Mouse (Mus musculus) lung, embryonic 15.5 days (tissue): ENCODE measurements at regions not wholly inside any gene's neighbourhood (a gene's known extent, or its start where the extent isn't known, plus 50 kb on each side); places are given as distances from the start of the nearest gene placed in this dataset.

Experiments used
- ATAC-seq: fragments of 200-750 bp; cut with Nextera tagmentation; 2 replicates; pipeline ENCODE4 v1.8.0; 2017; ENCODE audit warnings: moderate number of reproducible peaks, borderline replicate concordance; ENCODE audit not compliant: low FRiP score, low TSS enrichment; ENCODE audit errors: extremely low read depth
- H3K27ac ChIP-seq: fragments of 300-500 bp; sonication (generic); 2 replicates; pipeline ENCODE4 v1.5.1; 2015; ENCODE audit warnings: moderate library complexity, mild to moderate bottlenecking, inconsistent platforms
- H3K27me3 ChIP-seq: fragments of 300-500 bp; sonication (generic); 2 replicates; pipeline ENCODE4 v1.6.1; 2015; ENCODE audit warnings: inconsistent platforms
- H3K36me3 ChIP-seq: fragments of 300-500 bp; sonication (generic); 2 replicates; pipeline ENCODE4 v1.6.1; 2015; ENCODE audit warnings: inconsistent platforms
- H3K4me1 ChIP-seq: fragments of 300-500 bp; sonication (generic); 2 replicates; pipeline ENCODE4 v1.6.1; 2015; ENCODE audit warnings: inconsistent platforms
- H3K4me2 ChIP-seq: fragments of 300-500 bp; sonication (generic); 2 replicates; pipeline ENCODE4 v1.6.1; 2015; ENCODE audit warnings: inconsistent platforms, mild to moderate bottlenecking, moderate library complexity
- H3K4me3 ChIP-seq: fragments of 300-500 bp; sonication (generic); 2 replicates; pipeline ENCODE4 v1.5.1; 2015; ENCODE audit warnings: mild to moderate bottlenecking, inconsistent platforms
- H3K9ac ChIP-seq: fragments of 300-500 bp; sonication (generic); 2 replicates; pipeline ENCODE4 v1.6.1; 2015; ENCODE audit warnings: inconsistent platforms
- H3K9me3 ChIP-seq: fragments of 300-500 bp; sonication (generic); 2 replicates; pipeline ENCODE4 v1.6.1; 2016; ENCODE audit warnings: inconsistent platforms
- WGBS: fragments of 180-500 bp; shearing (Covaris S2); methylation state at CpG from one replicate; pipeline ENCODE4 v1.1.7; 2015; 5-methylcytosine and 5-hydroxymethylcytosine counted together

DNA sequence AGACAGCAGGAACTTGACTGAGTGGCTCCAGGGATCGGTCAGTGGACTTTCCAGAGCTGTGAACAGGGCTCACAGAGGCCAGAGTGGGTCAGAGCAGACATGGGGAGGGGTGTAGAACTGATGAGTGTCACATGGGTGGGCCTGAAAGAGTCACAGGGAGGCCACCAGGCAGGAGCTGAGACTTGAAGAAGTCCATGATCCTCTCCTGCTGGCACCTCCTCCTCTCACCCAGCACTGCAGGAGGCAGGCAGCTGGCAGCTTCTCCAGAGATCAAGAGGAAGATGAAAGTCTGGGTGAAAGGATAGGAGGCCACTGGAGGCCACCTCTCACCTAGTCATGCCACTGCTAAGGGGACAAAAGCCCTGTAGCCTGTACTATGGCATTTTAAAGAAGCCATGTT, 54.5 kb upstream of the Tmem189 start:
- Histone ChIP-seq H3K9ac (no peak overlapping the region), H3K4me3 (no peak overlapping the region), H3K36me3 (no peaks in the 10 kb centered on the region), H3K4me1 (peaks cover 44% of the 10 kb centered on the region), H3K4me2 (no peak overlapping the region), H3K9me3 (no peaks in the 10 kb centered on the region), H3K27ac (no peak overlapping the region), H3K27me3 (no peaks in the 10 kb centered on the region)
- no peak; the same call in 1 of the 2 replicates for ATAC-seq
- WGBS = 31% methylated on average over 1 of the region's 1 CpGs

DNA sequence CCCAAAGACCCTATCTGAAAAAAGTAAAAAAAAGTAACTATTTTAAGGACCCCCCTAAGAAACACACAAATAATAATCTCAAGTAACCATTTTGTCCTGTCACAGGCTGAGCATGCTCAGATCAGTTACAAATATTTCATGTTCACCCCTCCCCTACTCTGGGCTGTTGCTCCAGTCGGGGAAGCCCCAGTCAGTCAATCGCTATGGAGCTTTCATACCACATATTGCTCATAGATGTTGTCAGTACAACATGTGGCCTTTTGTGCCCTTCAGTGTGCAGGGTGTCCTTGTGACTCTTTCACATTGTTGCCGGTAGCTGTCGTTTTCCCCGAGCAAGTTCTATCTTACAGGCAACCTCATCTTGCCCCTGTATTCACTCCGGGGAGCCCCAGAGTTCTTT, 52.9 kb upstream of the Tmem189 start:
- ATAC-seq = no peak
- H3K27ac ChIP-seq = no peak overlapping the region

GRCm38 (mm10) chr2:167740516-167741189, 51.0 kb upstream of the Tmem189 start:
- H3K9ac ChIP-seq = no peak overlapping the region
- H3K4me1 ChIP-seq = peaks cover 30% of the 10 kb centered on the region
- no peak overlapping the region for H3K4me2 ChIP-seq
- H3K4me3 ChIP-seq = no peak overlapping the region
- ATAC-seq = no peak
- WGBS = 52% methylated on average over 6 of the region's 6 CpGs
- H3K27me3 ChIP-seq = no peaks in the 10 kb centered on the region
- H3K36me3 ChIP-seq = no peaks in the 10 kb centered on the region
- no peaks in the 10 kb centered on the region for H3K9me3 ChIP-seq
- peak overlapping the region; percentile 33; the same call in 1 of the 2 replicates for H3K27ac ChIP-seq

More for the DNA sequence above, 52.9 kb upstream of the Tmem189 start:
- H3K4me2 ChIP-seq = no peak overlapping the region
- H3K9ac ChIP-seq = no peak overlapping the region
- H3K36me3 ChIP-seq = no peaks in the 10 kb centered on the region
- no peaks in the 10 kb centered on the region for H3K9me3 ChIP-seq
- no peak overlapping the region for H3K4me3 ChIP-seq
- peaks cover 45% of the 10 kb centered on the region for H3K4me1 ChIP-seq
- H3K27me3 ChIP-seq = no peaks in the 10 kb centered on the region
- WGBS = 59% methylated on average over 6 of the region's 6 CpGs
